Mouse (Mus musculus): ENCODE measurements at regions not wholly inside any gene's neighbourhood (a gene's known extent, or its start where the extent isn't known, plus 50 kb on each side); places are given as distances from the start of the nearest gene placed in this dataset.

- H3K4me2 ChIP-seq, result no peak overlapping the region
- no peak overlapping the region for H3K4me3 ChIP-seq
- H3K36me3 ChIP-seq (replicated peaks), result no peaks in the 10 kb centered on the region
- no peaks in the 10 kb centered on the region for H3K4me1 ChIP-seq
- H3K9ac ChIP-seq, result no peak overlapping the region
- no peak overlapping the region for H3K27ac ChIP-seq
- WGBS, result 90% methylated on average over 2 of the region's 2 CpGs
- ATAC-seq (replicated peaks), result no peak
- no peaks in the 10 kb centered on the region for H3K27me3 ChIP-seq (replicated peaks)
- no peaks in the 10 kb centered on the region for H3K9me3 ChIP-seq
Measured at GRCm38 (mm10) chr19:20310653-20311052, 80.1 kb downstream of the Anxa1 start.

GRCm38 (mm10) chr19:20300066-20300651 lies 90.6 kb downstream of the Anxa1 start:
- Histone ChIP-seq H3K4me1 (no peaks in the 10 kb centered on the region), H3K36me3 (replicated peaks) (no peaks in the 10 kb centered on the region), H3K9me3 (no peaks in the 10 kb centered on the region), H3K4me3 (no peak overlapping the region), H3K27me3 (replicated peaks) (no peaks in the 10 kb centered on the region), H3K27ac (no peak overlapping the region), H3K4me2 (no peak overlapping the region), H3K9ac (no peak overlapping the region)
- WGBS, result 26% methylated on average over 2 of the region's 2 CpGs
- ATAC-seq (replicated peaks), result no peak

GRCm38 (mm10) chr19:20298431-20298830 lies 92.3 kb downstream of the Anxa1 start:
- ATAC-seq (replicated peaks), result no peak

GRCm38 (mm10) chr19:20285188-20285587 lies 105.6 kb downstream of the Anxa1 start:
- 75% methylated on average over 4 of the region's 4 CpGs for WGBS
- no peak overlapping the region for H3K27ac ChIP-seq
- no peaks in the 10 kb centered on the region for H3K9me3 ChIP-seq
- H3K4me3 ChIP-seq, result no peak overlapping the region
- no peaks in the 10 kb centered on the region for H3K4me1 ChIP-seq
- no peak overlapping the region for H3K9ac ChIP-seq
- H3K4me2 ChIP-seq, result no peak overlapping the region
- H3K27me3 ChIP-seq (replicated peaks), result no peaks in the 10 kb centered on the region
- ATAC-seq (replicated peaks), result no peak
- H3K36me3 ChIP-seq (replicated peaks), result no peaks in the 10 kb centered on the region

More at GRCm38 (mm10) chr19:20298431-20298830, 92.3 kb downstream of the Anxa1 start:
- H3K4me2 ChIP-seq, result no peak overlapping the region
- H3K9me3 ChIP-seq, result no peaks in the 10 kb centered on the region
- no peak overlapping the region for H3K27ac ChIP-seq
- H3K9ac ChIP-seq, result no peak overlapping the region
- no peaks in the 10 kb centered on the region for H3K27me3 ChIP-seq (replicated peaks)
- 85% methylated on average over 2 of the region's 2 CpGs for WGBS
- H3K4me3 ChIP-seq, result no peak overlapping the region
- H3K36me3 ChIP-seq (replicated peaks), result no peaks in the 10 kb centered on the region
- H3K4me1 ChIP-seq, result no peaks in the 10 kb centered on the region

- Histone ChIP-seq H3K9me3 (no peaks in the 10 kb centered on the region), H3K36me3 (replicated peaks) (no peaks in the 10 kb centered on the region), H3K27ac (no peak overlapping the region), H3K27me3 (replicated peaks) (no peaks in the 10 kb centered on the region), H3K9ac (no peak overlapping the region), H3K4me2 (no peak overlapping the region), H3K4me3 (no peak overlapping the region), H3K4me1 (no peaks in the 10 kb centered on the region)
- WGBS, result 89% methylated on average over 2 of the region's 2 CpGs
- no peak for ATAC-seq (replicated peaks)
Measured at GRCm38 (mm10) chr19:20283105-20283504, 107.6 kb downstream of the Anxa1 start.

- Histone ChIP-seq H3K27me3 (replicated peaks) (no peaks in the 10 kb centered on the region), H3K36me3 (replicated peaks) (no peaks in the 10 kb centered on the region), H3K27ac (no peak overlapping the region), H3K4me2 (no peak overlapping the region), H3K4me1 (no peaks in the 10 kb centered on the region), H3K9me3 (no peaks in the 10 kb centered on the region), H3K9ac (no peak overlapping the region), H3K4me3 (no peak overlapping the region)
- ATAC-seq (replicated peaks), result no peak
- WGBS, result 86% methylated on average over 2 of the region's 2 CpGs
Measured at GRCm38 (mm10) chr19:20261586-20261985, 129.2 kb downstream of the Anxa1 start.

- H3K9ac ChIP-seq, result no peak overlapping the region
- H3K9me3 ChIP-seq, result no peaks in the 10 kb centered on the region
- H3K4me2 ChIP-seq, result no peak overlapping the region
- H3K27me3 ChIP-seq (replicated peaks), result no peaks in the 10 kb centered on the region
- no peak overlapping the region for H3K4me3 ChIP-seq
- WGBS, result 93% methylated on average over 2 of the region's 2 CpGs
- no peak for ATAC-seq (replicated peaks)
- no peaks in the 10 kb centered on the region for H3K4me1 ChIP-seq
- no peak overlapping the region for H3K27ac ChIP-seq
- no peaks in the 10 kb centered on the region for H3K36me3 ChIP-seq (replicated peaks)
Measured at GRCm38 (mm10) chr19:20252151-20252550, 138.6 kb downstream of the Anxa1 start.

GRCm38 (mm10) chr19:20243817-20244216 lies 146.9 kb downstream of the Anxa1 start:
- H3K27me3 ChIP-seq (replicated peaks), result no peaks in the 10 kb centered on the region
- H3K36me3 ChIP-seq (replicated peaks), result no peaks in the 10 kb centered on the region
- no peaks in the 10 kb centered on the region for H3K4me1 ChIP-seq
- H3K4me3 ChIP-seq, result no peak overlapping the region
- H3K9me3 ChIP-seq, result no peaks in the 10 kb centered on the region
- no peak overlapping the region for H3K4me2 ChIP-seq
- no peak overlapping the region for H3K27ac ChIP-seq
- no peak overlapping the region for H3K9ac ChIP-seq
- no peak for ATAC-seq (replicated peaks)
- 76% methylated on average over 1 of the region's 1 CpGs for WGBS

- no peak overlapping the region for H3K4me3 ChIP-seq
- H3K36me3 ChIP-seq (replicated peaks), result no peaks in the 10 kb centered on the region
- no peaks in the 10 kb centered on the region for H3K4me1 ChIP-seq
- no peak for ATAC-seq (replicated peaks)
- no peaks in the 10 kb centered on the region for H3K27me3 ChIP-seq (replicated peaks)
- no peak overlapping the region for H3K27ac ChIP-seq
- H3K9ac ChIP-seq, result no peak overlapping the region
- H3K9me3 ChIP-seq, result no peaks in the 10 kb centered on the region
- 69% methylated on average over 6 of the region's 6 CpGs for WGBS
- no peak overlapping the region for H3K4me2 ChIP-seq
Measured at GRCm38 (mm10) chr19:20241266-20241665, 149.5 kb downstream of the Anxa1 start.

GRCm38 (mm10) chr19:20240471-20240870 lies 150.3 kb downstream of the Anxa1 start:
- H3K9ac ChIP-seq, result no peak overlapping the region
- no peak overlapping the region for H3K4me2 ChIP-seq
- no peak overlapping the region for H3K4me3 ChIP-seq
- no peaks in the 10 kb centered on the region for H3K4me1 ChIP-seq
- no peaks in the 10 kb centered on the region for H3K27me3 ChIP-seq (replicated peaks)
- no peak overlapping the region for H3K27ac ChIP-seq
- ATAC-seq (replicated peaks), result peak; percentile 30; the same call in 1 of the 2 replicates
- H3K36me3 ChIP-seq (replicated peaks), result no peaks in the 10 kb centered on the region
- H3K9me3 ChIP-seq, result no peaks in the 10 kb centered on the region
- 31% methylated on average over 1 of the region's 1 CpGs for WGBS

GRCm38 (mm10) chr19:20239396-20239795 lies 151.3 kb downstream of the Anxa1 start:
- Histone ChIP-seq H3K4me1 (no peaks in the 10 kb centered on the region), H3K36me3 (replicated peaks) (no peaks in the 10 kb centered on the region), H3K9ac (no peak overlapping the region), H3K27me3 (replicated peaks) (no peaks in the 10 kb centered on the region), H3K4me2 (no peak overlapping the region), H3K27ac (no peak overlapping the region), H3K4me3 (no peak overlapping the region), H3K9me3 (no peaks in the 10 kb centered on the region)
- 46% methylated on average over 3 of the region's 3 CpGs for WGBS
- no peak for ATAC-seq (replicated peaks)

- Histone ChIP-seq H3K27me3 (replicated peaks) (no peaks in the 10 kb centered on the region), H3K36me3 (replicated peaks) (no peaks in the 10 kb centered on the region), H3K4me3 (no peak overlapping the region), H3K9ac (no peak overlapping the region), H3K9me3 (no peaks in the 10 kb centered on the region), H3K27ac (no peak overlapping the region), H3K4me2 (no peak overlapping the region), H3K4me1 (no peaks in the 10 kb centered on the region)
- no peak for ATAC-seq (replicated peaks)
- 87% methylated on average over 7 of the region's 7 CpGs for WGBS
Measured at GRCm38 (mm10) chr19:20226756-20227155, 164.0 kb downstream of the Anxa1 start.

GRCm38 (mm10) chr19:20217389-20217788 lies 173.4 kb downstream of the Anxa1 start:
- Histone ChIP-seq H3K36me3 (replicated peaks) (no peaks in the 10 kb centered on the region), H3K4me2 (no peak overlapping the region), H3K9ac (no peak overlapping the region), H3K27me3 (replicated peaks) (no peaks in the 10 kb centered on the region), H3K4me3 (no peak overlapping the region), H3K27ac (no peak overlapping the region), H3K9me3 (no peaks in the 10 kb centered on the region), H3K4me1 (no peaks in the 10 kb centered on the region)
- no peak for ATAC-seq (replicated peaks)

Data from midbrain, embryonic 15.5 days (tissue).